Mouse (Mus musculus): ENCODE data around the gene Gm6367.
"Not testable (repeated sequence)": the region's sequence is repeated elsewhere in the genome, so short reads cannot be mapped to it uniquely, and the experiment has no call there.

Gm6367 gene

GRCm38 (mm10) chr5:94988326-94988725, at the start of gene Gm6367:
Gene Gm6367 (plus strand): TSS chr5:94988626.
- not testable (repeated sequence) for DNase-seq
